Mouse (Mus musculus): ENCODE measurements around the gene Nfx1. TPM values are rescaled to one million over a fixed set of nuclear protein-coding genes. Genes with fewer than 3 reads are reported as not detected.

The Nfx1 gene
- polyA plus RNA-seq, 1 experiment from 2014 or later, result 57.6 TPM

GRCm38 (mm10) chr4:40969781-40970591, 720 bp upstream of the Nfx1 start:
- H3K9me3 ChIP-seq (replicated peaks; ENCODE audit: control insufficient read depth, low read length), result no peaks in the 10 kb centered on the region
- no peaks in the 10 kb centered on the region for H3K27me3 ChIP-seq (ENCODE audit: control insufficient read depth, insufficient read depth, low read length)
- H3K9ac ChIP-seq (ENCODE audit: low read length), result peak overlapping the region; percentile 93
- H3K4me1 ChIP-seq (ENCODE audit: control insufficient read depth, insufficient read depth, low read length), result peaks cover 20% of the 10 kb centered on the region
- peak overlapping the region; percentile 93 for H3K4me3 ChIP-seq (ENCODE audit: low read length)
- no peak; the same call in 1 of the 2 replicates for ATAC-seq (replicated peaks; ENCODE audit: extremely low read depth, insufficient read depth, low FRiP score)
- peak overlapping the region; percentile 95 for H3K27ac ChIP-seq (ENCODE audit: low read length)
- WGBS, result 12% methylated on average over 10 of the region's 13 CpGs
- H3K4me2 ChIP-seq (ENCODE audit: low read depth, low read length), result peak overlapping the region; percentile 75
- H3K36me3 ChIP-seq (ENCODE audit: control insufficient read depth, insufficient read depth), result peaks cover 14% of the 10 kb centered on the region

GRCm38 (mm10) chr4:40970592-40970841, 189 bp upstream of the Nfx1 start:
- Histone ChIP-seq H3K4me2 (ENCODE audit: low read depth, low read length) (peak overlapping the region; percentile 75), H3K27me3 (ENCODE audit: control insufficient read depth, insufficient read depth, low read length) (no peaks in the 10 kb centered on the region), H3K4me1 (ENCODE audit: control insufficient read depth, insufficient read depth, low read length) (peaks cover 20% of the 10 kb centered on the region), H3K27ac (ENCODE audit: low read length) (peak overlapping the region; percentile 95), H3K9ac (ENCODE audit: low read length) (peak overlapping the region; percentile 93), H3K36me3 (ENCODE audit: control insufficient read depth, insufficient read depth) (peaks cover 14% of the 10 kb centered on the region), H3K4me3 (ENCODE audit: low read length) (peak overlapping the region; percentile 93), H3K9me3 (replicated peaks; ENCODE audit: control insufficient read depth, low read length) (no peaks in the 10 kb centered on the region)
- WGBS, result under 1% methylated on average over 16 of the region's 16 CpGs
- peak; percentile 35; the same call in 1 of the 2 replicates for ATAC-seq (replicated peaks; ENCODE audit: extremely low read depth, insufficient read depth, low FRiP score)

GRCm38 (mm10) chr4:40971744-40972143, 1.0 kb downstream of the Nfx1 start:
- Histone ChIP-seq H3K4me3 (ENCODE audit: low read length) (peak overlapping the region; percentile 93), H3K4me2 (ENCODE audit: low read depth, low read length) (peak overlapping the region; percentile 75), H3K9me3 (replicated peaks; ENCODE audit: control insufficient read depth, low read length) (no peaks in the 10 kb centered on the region), H3K27me3 (ENCODE audit: control insufficient read depth, insufficient read depth, low read length) (no peaks in the 10 kb centered on the region), H3K27ac (ENCODE audit: low read length) (no peak overlapping the region), H3K9ac (ENCODE audit: low read length) (peak overlapping the region; percentile 93; the same call in 1 of the 2 replicates), H3K4me1 (ENCODE audit: control insufficient read depth, insufficient read depth, low read length) (peaks cover 20% of the 10 kb centered on the region), H3K36me3 (ENCODE audit: control insufficient read depth, insufficient read depth) (peaks cover 9% of the 10 kb centered on the region)
- no peak for ATAC-seq (replicated peaks; ENCODE audit: extremely low read depth, insufficient read depth, low FRiP score)
- 22% methylated on average over 13 of the region's 13 CpGs for WGBS

GRCm38 (mm10) chr4:40974011-40974410, 3.3 kb downstream of the Nfx1 start:
- WGBS, result 95% methylated on average over 1 of the region's 1 CpGs

GRCm38 (mm10) chr4:40975678-40976077, 5.0 kb downstream of the Nfx1 start:
- WGBS, result 89% methylated on average over 3 of the region's 3 CpGs

More at GRCm38 (mm10) chr4:40974011-40974410, 3.3 kb downstream of the Nfx1 start:
- no peak overlapping the region for H3K9ac ChIP-seq (ENCODE audit: low read length)
- no peak overlapping the region for H3K27ac ChIP-seq (ENCODE audit: low read length)
- no peaks in the 10 kb centered on the region for H3K27me3 ChIP-seq (ENCODE audit: control insufficient read depth, insufficient read depth, low read length)
- peaks cover 23% of the 10 kb centered on the region for H3K36me3 ChIP-seq (ENCODE audit: control insufficient read depth, insufficient read depth)
- H3K9me3 ChIP-seq (replicated peaks; ENCODE audit: control insufficient read depth, low read length), result no peaks in the 10 kb centered on the region
- no peak overlapping the region for H3K4me2 ChIP-seq (ENCODE audit: low read depth, low read length)
- ATAC-seq (replicated peaks; ENCODE audit: extremely low read depth, insufficient read depth, low FRiP score), result no peak
- no peak overlapping the region for H3K4me3 ChIP-seq (ENCODE audit: low read length)
- H3K4me1 ChIP-seq (ENCODE audit: control insufficient read depth, insufficient read depth, low read length), result peaks cover 20% of the 10 kb centered on the region

GRCm38 (mm10) chr4:40976651-40977050, 5.9 kb downstream of the Nfx1 start:
- WGBS, result 89% methylated on average over 10 of the region's 10 CpGs
- Histone ChIP-seq H3K9ac (ENCODE audit: low read length) (no peak overlapping the region), H3K27ac (ENCODE audit: low read length) (no peak overlapping the region), H3K4me2 (ENCODE audit: low read depth, low read length) (no peak overlapping the region), H3K9me3 (replicated peaks; ENCODE audit: control insufficient read depth, low read length) (no peaks in the 10 kb centered on the region), H3K4me1 (ENCODE audit: control insufficient read depth, insufficient read depth, low read length) (peaks cover 12% of the 10 kb centered on the region), H3K27me3 (ENCODE audit: control insufficient read depth, insufficient read depth, low read length) (no peaks in the 10 kb centered on the region), H3K4me3 (ENCODE audit: low read length) (no peak overlapping the region), H3K36me3 (ENCODE audit: control insufficient read depth, insufficient read depth) (peaks cover 34% of the 10 kb centered on the region)
- no peak for ATAC-seq (replicated peaks; ENCODE audit: extremely low read depth, insufficient read depth, low FRiP score)

More at GRCm38 (mm10) chr4:40975678-40976077, 5.0 kb downstream of the Nfx1 start:
- no peak overlapping the region for H3K27ac ChIP-seq (ENCODE audit: low read length)
- H3K4me3 ChIP-seq (ENCODE audit: low read length), result no peak overlapping the region
- no peaks in the 10 kb centered on the region for H3K27me3 ChIP-seq (ENCODE audit: control insufficient read depth, insufficient read depth, low read length)
- peaks cover 34% of the 10 kb centered on the region for H3K36me3 ChIP-seq (ENCODE audit: control insufficient read depth, insufficient read depth)
- no peaks in the 10 kb centered on the region for H3K9me3 ChIP-seq (replicated peaks; ENCODE audit: control insufficient read depth, low read length)
- no peak overlapping the region for H3K9ac ChIP-seq (ENCODE audit: low read length)
- H3K4me2 ChIP-seq (ENCODE audit: low read depth, low read length), result no peak overlapping the region
- ATAC-seq (replicated peaks; ENCODE audit: extremely low read depth, insufficient read depth, low FRiP score), result no peak
- peaks cover 12% of the 10 kb centered on the region for H3K4me1 ChIP-seq (ENCODE audit: control insufficient read depth, insufficient read depth, low read length)

GRCm38 (mm10) chr4:40979430-40979829, 8.7 kb downstream of the Nfx1 start:
- Histone ChIP-seq H3K9ac (ENCODE audit: low read length) (no peak overlapping the region), H3K36me3 (ENCODE audit: control insufficient read depth, insufficient read depth) (peaks cover 34% of the 10 kb centered on the region), H3K4me2 (ENCODE audit: low read depth, low read length) (no peak overlapping the region), H3K27me3 (ENCODE audit: control insufficient read depth, insufficient read depth, low read length) (no peaks in the 10 kb centered on the region), H3K9me3 (replicated peaks; ENCODE audit: control insufficient read depth, low read length) (no peaks in the 10 kb centered on the region), H3K4me1 (ENCODE audit: control insufficient read depth, insufficient read depth, low read length) (peaks cover 7% of the 10 kb centered on the region), H3K4me3 (ENCODE audit: low read length) (no peak overlapping the region), H3K27ac (ENCODE audit: low read length) (no peak overlapping the region)
- 97% methylated on average over 1 of the region's 1 CpGs for WGBS
- no peak for ATAC-seq (replicated peaks; ENCODE audit: extremely low read depth, insufficient read depth, low FRiP score)

- no peak for ATAC-seq (replicated peaks; ENCODE audit: extremely low read depth, insufficient read depth, low FRiP score)
- no peak overlapping the region for H3K9ac ChIP-seq (ENCODE audit: low read length)
Observed at GRCm38 (mm10) chr4:40982486-40982885, 11.8 kb downstream of the Nfx1 start.

GRCm38 (mm10) chr4:40983686-40984085, 13.0 kb downstream of the Nfx1 start:
- ATAC-seq (replicated peaks; ENCODE audit: extremely low read depth, insufficient read depth, low FRiP score), result 0 out of 2 replicates have a peak, but pooled peaks have one; percentile 23
- no peaks in the 10 kb centered on the region for H3K27me3 ChIP-seq (ENCODE audit: control insufficient read depth, insufficient read depth, low read length)
- H3K4me2 ChIP-seq (ENCODE audit: low read depth, low read length), result no peak overlapping the region
- H3K9me3 ChIP-seq (replicated peaks; ENCODE audit: control insufficient read depth, low read length), result no peaks in the 10 kb centered on the region
- H3K4me3 ChIP-seq (ENCODE audit: low read length), result no peak overlapping the region
- H3K27ac ChIP-seq (ENCODE audit: low read length), result peak overlapping the region; percentile 60
- WGBS, result 53% methylated on average over 1 of the region's 1 CpGs
- peaks cover 39% of the 10 kb centered on the region for H3K36me3 ChIP-seq (ENCODE audit: control insufficient read depth, insufficient read depth)
- H3K9ac ChIP-seq (ENCODE audit: low read length), result no peak overlapping the region
- H3K4me1 ChIP-seq (ENCODE audit: control insufficient read depth, insufficient read depth, low read length), result peaks cover 7% of the 10 kb centered on the region

More at GRCm38 (mm10) chr4:40982486-40982885, 11.8 kb downstream of the Nfx1 start:
- Histone ChIP-seq H3K4me3 (ENCODE audit: low read length) (no peak overlapping the region), H3K36me3 (ENCODE audit: control insufficient read depth, insufficient read depth) (peaks cover 42% of the 10 kb centered on the region), H3K27ac (ENCODE audit: low read length) (no peak overlapping the region), H3K4me1 (ENCODE audit: control insufficient read depth, insufficient read depth, low read length) (peaks cover 7% of the 10 kb centered on the region), H3K27me3 (ENCODE audit: control insufficient read depth, insufficient read depth, low read length) (no peaks in the 10 kb centered on the region), H3K9me3 (replicated peaks; ENCODE audit: control insufficient read depth, low read length) (no peaks in the 10 kb centered on the region), H3K4me2 (ENCODE audit: low read depth, low read length) (no peak overlapping the region)
- 55% methylated on average over 3 of the region's 3 CpGs for WGBS

Data from heart, embryonic 16.5 days (tissue).